Mouse (Mus musculus): Measurements from ENCODE around the gene Fadd.

The Fadd gene

GRCm38 (mm10) chr7:144577876-144578275 lies 4.4 kb downstream of the Fadd start:
- no peak for DNase-seq (ENCODE audit: low read depth, low spot score)

GRCm38 (mm10) chr7:144572234-144572633 lies 10.0 kb downstream of the Fadd start:
- DNase-seq (ENCODE audit: low read depth, low spot score): no peak

- DNase-seq (ENCODE audit: low read depth, low spot score): no peak
Measured at GRCm38 (mm10) chr7:144571598-144571997, 10.7 kb downstream of the Fadd start.

GRCm38 (mm10) chr7:144569428-144569827 lies 12.8 kb downstream of the Fadd start:
- no peak for DNase-seq (ENCODE audit: low read depth, low spot score)

GRCm38 (mm10) chr7:144568091-144568490 lies 14.2 kb downstream of the Fadd start:
- DNase-seq (ENCODE audit: low read depth, low spot score): no peak

- DNase-seq (ENCODE audit: low read depth, low spot score): no peak
Measured at GRCm38 (mm10) chr7:144566921-144567682, 15.2 kb downstream of the Fadd start.

- DNase-seq (ENCODE audit: low read depth, low spot score): no peak
Measured at GRCm38 (mm10) chr7:144563456-144564155, 18.7 kb downstream of the Fadd start.

- DNase-seq (ENCODE audit: low read depth, low spot score): peak; percentile 59
Measured at GRCm38 (mm10) chr7:144562016-144562415, 20.2 kb downstream of the Fadd start.

- no peak for DNase-seq (ENCODE audit: low read depth, low spot score)
Measured at GRCm38 (mm10) chr7:144560594-144560993, 21.7 kb downstream of the Fadd start.

GRCm38 (mm10) chr7:144558552-144558951 lies 23.7 kb downstream of the Fadd start:
- DNase-seq (ENCODE audit: low read depth, low spot score): no peak

GRCm38 (mm10) chr7:144554123-144554472 lies 28.2 kb downstream of the Fadd start:
- no peak for DNase-seq (ENCODE audit: low read depth, low spot score)

GRCm38 (mm10) chr7:144553237-144554122 lies 28.8 kb downstream of the Fadd start, which contains the start of gene Ppfia1:
TSS of gene Ppfia1 (minus strand) at chr7:144553729.
- peak; percentile 95 for DNase-seq (ENCODE audit: low read depth, low spot score)

GRCm38 (mm10) chr7:144552274-144552673 lies 30.0 kb downstream of the Fadd start:
- no peak for DNase-seq (ENCODE audit: low read depth, low spot score)

GRCm38 (mm10) chr7:144550811-144551210 lies 31.5 kb downstream of the Fadd start:
- DNase-seq (ENCODE audit: low read depth, low spot score): no peak

GRCm38 (mm10) chr7:144549904-144550566 lies 32.2 kb downstream of the Fadd start:
- no peak for DNase-seq (ENCODE audit: low read depth, low spot score)

- no peak for DNase-seq (ENCODE audit: low read depth, low spot score)
Measured at GRCm38 (mm10) chr7:144545231-144545630, 37.0 kb downstream of the Fadd start.

- DNase-seq (ENCODE audit: low read depth, low spot score): no peak
Measured at GRCm38 (mm10) chr7:144541351-144541750, 40.9 kb downstream of the Fadd start.

- DNase-seq (ENCODE audit: low read depth, low spot score): no peak
Measured at GRCm38 (mm10) chr7:144539146-144539545, 43.1 kb downstream of the Fadd start.

GRCm38 (mm10) chr7:144538030-144538644 lies 44.1 kb downstream of the Fadd start:
- no peak for DNase-seq (ENCODE audit: low read depth, low spot score)

- DNase-seq (ENCODE audit: low read depth, low spot score): no peak
Measured at GRCm38 (mm10) chr7:144536367-144536766, 45.9 kb downstream of the Fadd start.

GRCm38 (mm10) chr7:144534773-144535172 lies 47.5 kb downstream of the Fadd start:
- DNase-seq (ENCODE audit: low read depth, low spot score): no peak
